Comparison of ENCODE assay signal across 23 mouse cellular contexts in the genomic region with DNA sequence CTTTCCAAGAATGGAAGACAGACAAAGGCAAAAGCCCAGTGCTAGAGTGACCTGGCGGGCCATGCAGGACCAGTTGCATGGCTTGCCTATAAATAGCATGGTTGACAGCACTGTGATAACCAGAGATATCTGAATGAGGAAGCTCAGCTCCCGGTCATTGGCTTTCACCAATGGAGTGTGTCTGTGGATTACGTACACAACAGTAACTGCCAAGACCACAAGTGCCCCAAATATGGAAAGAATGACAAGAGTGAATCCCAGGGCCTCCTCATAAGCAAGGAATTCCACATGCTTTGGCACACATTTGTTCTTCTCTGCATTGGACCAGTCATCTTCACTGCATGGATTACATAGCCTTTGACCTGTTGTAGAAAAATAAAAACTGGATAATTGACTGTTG. TPM values are rescaled to one million over a fixed set of nuclear protein-coding genes. Genes with fewer than 3 reads are reported as not detected.
DNase-seq lines count a peak whose midpoint lies in the region; ATAC-seq lines count a peak whose summit lies in the region.
"Had no signal": no experiment of that assay in that cellular context is flagged by ENCODE, and none has a peak within 500 bp of the region (broad histone marks: within the 10 kb centered on the region; RNA-seq: fewer than 3 reads in every experiment).

No protein-coding gene starts in this region.

- no peak overlapping the region for H3K4me3 ChIP-seq in heart, embryonic 11.5 days (ENCODE audit: low read depth, low read length)
- H3K4me3 ChIP-seq in heart, embryonic 15.5 days: no peak overlapping the region
- H3K4me3 ChIP-seq in midbrain, embryonic 10.5 days: no peak overlapping the region
- H3K4me3 ChIP-seq: embryonic facial prominence, embryonic 12.5 days; forebrain, embryonic 15.5 days; hindbrain, embryonic 15.5 days had no signal

- no peaks in the 10 kb centered on the region for H3K27me3 ChIP-seq in heart, embryonic 11.5 days (ENCODE audit: control insufficient read depth, insufficient read depth, low read length)
- no peaks in the 10 kb centered on the region for H3K27me3 ChIP-seq in heart, embryonic 15.5 days
- H3K27me3 ChIP-seq in midbrain, embryonic 10.5 days (ENCODE audit: low read depth, poor library complexity, severe bottlenecking): no peaks in the 10 kb centered on the region
- H3K27me3 ChIP-seq: embryonic facial prominence, embryonic 12.5 days; forebrain, embryonic 15.5 days; hindbrain, embryonic 15.5 days had no signal

- WGBS in heart, embryonic 11.5 days (ENCODE audit: insufficient replicate concordance): 35% methylated on average over 3 of the region's 3 CpGs
- WGBS in heart, embryonic 15.5 days: 33% methylated on average over 3 of the region's 3 CpGs
- 83% methylated on average over 3 of the region's 3 CpGs for WGBS in midbrain, embryonic 10.5 days

- intact Hi-C loops in heart, postnatal 36 days (cut with DNase I): no loop called here

- DNase-seq in heart, adult 9 months (ENCODE audit: low spot score in 2 of 2): peak; percentile 29 to 41
- peak; percentile 2 to 8 for DNase-seq in heart, postnatal 36 days
- no peak for DNase-seq in left cerebral cortex, adult 8-10 months (ENCODE audit: low spot score in 2 of 2)
- no peak for DNase-seq in midbrain, embryonic 10.5 days (ENCODE audit: low spot score)
- DNase-seq: adrenal gland, postnatal 10 days; cerebellum, adult 11 months; cerebellum, adult 9-10 months; cerebellum, postnatal 25 days; gastrocnemius, postnatal 10 days; kidney, adult 8-10 months had no signal

- H3K27ac ChIP-seq in heart, embryonic 11.5 days (ENCODE audit: low read depth, low read length): no peak overlapping the region
- H3K27ac ChIP-seq in heart, embryonic 15.5 days: 0 out of 2 replicates have a peak overlapping the region, but pooled peaks have one; percentile 13
- no peak overlapping the region for H3K27ac ChIP-seq in midbrain, embryonic 10.5 days (replicated peaks)
- H3K27ac ChIP-seq: embryonic facial prominence, embryonic 12.5 days; forebrain, embryonic 15.5 days; hindbrain, embryonic 15.5 days had no signal

- no peak for ATAC-seq in heart, embryonic 11.5 days (replicated peaks; ENCODE audit: insufficient number of reproducible peaks, low FRiP score, low TSS enrichment)
- ATAC-seq in heart, embryonic 15.5 days (replicated peaks; ENCODE audit: insufficient number of reproducible peaks, insufficient read depth, low FRiP score, low read depth): peak; percentile 50; the same call in 1 of the 2 replicates
- ATAC-seq: forebrain, embryonic 15.5 days; intestine, embryonic 16.5 days had no signal

- no peaks in the 10 kb centered on the region for H3K4me1 ChIP-seq in heart, embryonic 11.5 days (ENCODE audit: control insufficient read depth, insufficient read depth, low read length)
- no peaks in the 10 kb centered on the region for H3K4me1 ChIP-seq in heart, embryonic 15.5 days (replicated peaks)
- H3K4me1 ChIP-seq in midbrain, embryonic 10.5 days: no peaks in the 10 kb centered on the region
- H3K4me1 ChIP-seq: embryonic facial prominence, embryonic 12.5 days; forebrain, embryonic 15.5 days; hindbrain, embryonic 15.5 days had no signal

- H3K4me2 ChIP-seq in heart, embryonic 11.5 days: no peak overlapping the region
- no peak overlapping the region for H3K4me2 ChIP-seq in heart, embryonic 15.5 days
- H3K4me2 ChIP-seq: embryonic facial prominence, embryonic 12.5 days; forebrain, embryonic 15.5 days; hindbrain, embryonic 15.5 days had no signal

- no peaks in the 10 kb centered on the region for H3K9me3 ChIP-seq in heart, embryonic 11.5 days (replicated peaks; ENCODE audit: control insufficient read depth, low read length)
- no peaks in the 10 kb centered on the region for H3K9me3 ChIP-seq in heart, embryonic 15.5 days (replicated peaks)
- no peaks in the 10 kb centered on the region for H3K9me3 ChIP-seq in midbrain, embryonic 10.5 days (replicated peaks)
- H3K9me3 ChIP-seq: embryonic facial prominence, embryonic 12.5 days; forebrain, embryonic 15.5 days; hindbrain, embryonic 15.5 days had no signal

- H3K9ac ChIP-seq in heart, embryonic 11.5 days (ENCODE audit: low read depth, low read length): no peak overlapping the region
- H3K9ac ChIP-seq in heart, embryonic 15.5 days: no peak overlapping the region
- H3K9ac ChIP-seq: embryonic facial prominence, embryonic 12.5 days; forebrain, embryonic 15.5 days; hindbrain, embryonic 15.5 days had no signal

- no peaks in the 10 kb centered on the region for H3K36me3 ChIP-seq in heart, embryonic 11.5 days (ENCODE audit: control insufficient read depth, insufficient read depth, low read length)
- no peaks in the 10 kb centered on the region for H3K36me3 ChIP-seq in heart, embryonic 15.5 days
- no peaks in the 10 kb centered on the region for H3K36me3 ChIP-seq in midbrain, embryonic 10.5 days
- H3K36me3 ChIP-seq: embryonic facial prominence, embryonic 12.5 days; forebrain, embryonic 15.5 days; hindbrain, embryonic 15.5 days had no signal

RNA-seq across cellular contexts. Expression of gene Vmn2r3, which starts 29.9 kb away (rescaled TPM):
- polyA plus RNA-seq in heart, embryonic 11.5 days (2014; fragmentation: Nextera tagmentation; extraction: Ambion mirVana): not detected in 2 replicates
- not detected in 2 replicates for polyA plus RNA-seq in heart, embryonic 15.5 days (2015; fragmentation: Nextera tagmentation; extraction: Ambion mirVana)
- not detected for total RNA-seq in heart, postnatal 36 days (2021)
- not detected for total RNA-seq in left cerebral cortex, adult 8-10 months (2022)
- not detected in 2 replicates for polyA plus RNA-seq in midbrain, embryonic 10.5 days (2016; fragmentation: Nextera tagmentation; extraction: Ambion mirVana)
- total RNA-seq: adrenal gland, postnatal 10 days; adrenal gland, postnatal 4 days; gastrocnemius, postnatal 10 days; gastrocnemius, postnatal 4 days had no signal
- polyA plus RNA-seq: brain, embryonic 14.5 days; cortical plate, adult 2 months; embryonic facial prominence, embryonic 12.5 days; forebrain, embryonic 11.5 days; forebrain, embryonic 15.5 days; heart, embryonic 14.5 days; hindbrain, embryonic 11.5 days; hindbrain, embryonic 15.5 days had no signal

Comparison
In these comparisons a context has a peak if more than half of its experiments do, and no peak if none do; other contexts are left out.
1. DNase-seq: peak in heart, adult 9 months (2 of 2) and heart, postnatal 36 days (2 of 2); none in left cerebral cortex, adult 8-10 months (0 of 2) and midbrain, embryonic 10.5 days (single experiment).